Mouse (Mus musculus) megakaryocyte, embryonic 14.5 days (primary cell): ENCODE measurements around the gene Cpsf6.

Source experiments
- FLI1 ChIP-seq: IDR thresholded peaks from 2 replicates; pipeline ENCODE4 v1.6.1; 2012; ENCODE audit warnings: low read length, inconsistent platforms, mixed read lengths
- GATA1 ChIP-seq: IDR thresholded peaks from 3 replicates; pipeline ENCODE4 v1.6.1; 2012; ENCODE audit warnings: mixed read lengths, low read length, inconsistent platforms, borderline replicate concordance

DNA sequence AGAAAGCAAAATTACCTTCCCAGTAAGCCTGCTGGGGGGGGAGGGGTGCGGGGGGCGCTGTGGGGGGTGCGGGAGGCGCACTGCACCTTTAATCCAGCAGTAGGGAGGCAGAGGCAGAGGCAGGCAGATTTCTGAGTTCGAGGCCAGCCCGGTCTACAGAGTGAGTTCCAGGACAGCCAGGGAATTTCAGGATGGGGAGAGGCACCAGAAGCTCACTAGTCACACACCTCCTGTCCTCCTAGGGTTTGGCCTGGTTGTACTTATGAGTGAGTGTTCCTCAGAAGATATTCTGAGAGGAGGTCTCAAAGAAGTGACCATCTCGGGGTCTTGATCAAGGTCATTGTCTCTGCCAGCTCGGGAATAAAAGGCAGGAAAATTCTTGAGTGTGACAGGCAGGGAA is 67.6 kb downstream of the Cpsf6 start:
- TF ChIP-seq GATA1 (no peak), FLI1 (no peak)
